Mouse (Mus musculus) gastrocnemius, postnatal 14 days (tissue): Measurements from ENCODE around the gene Gm16429. TPM values are rescaled to one million over a fixed set of nuclear protein-coding genes. Genes with fewer than 3 reads are reported as not detected.
"Not testable (repeated sequence)": the region's sequence is repeated elsewhere in the genome, so short reads cannot be mapped to it uniquely, and the experiment has no call there.

Experiments used
- DNase-seq: peaks from one replicate; pipeline ENCODE4 v3.0.0; 2021; ENCODE audit warnings: mixed read lengths
- intact Hi-C: fragments of 180-260 bp; cut with DNase I; formaldehyde crosslinking; loops from one replicate; pipeline ENCODE4 v1.15.1; 2025; ENCODE audit warnings: low total_unique reads
- long read RNA-seq, 2 experiments: library from polyadenylated mRNA; stranded (forward); transcript quantifications; one replicate each; pipeline ENCODE4 v2.0.0; 2021
- total RNA-seq, 2 experiments: library from RNA; stranded (reverse); gene quantifications; 2 replicates each; pipeline ENCODE4 v1.2.3; 2021

Gene Gm16429
- not detected for total RNA-seq
- long read RNA-seq, experiment 1 = 0 reads
- long read RNA-seq, experiment 2 = 0 reads

DNA sequence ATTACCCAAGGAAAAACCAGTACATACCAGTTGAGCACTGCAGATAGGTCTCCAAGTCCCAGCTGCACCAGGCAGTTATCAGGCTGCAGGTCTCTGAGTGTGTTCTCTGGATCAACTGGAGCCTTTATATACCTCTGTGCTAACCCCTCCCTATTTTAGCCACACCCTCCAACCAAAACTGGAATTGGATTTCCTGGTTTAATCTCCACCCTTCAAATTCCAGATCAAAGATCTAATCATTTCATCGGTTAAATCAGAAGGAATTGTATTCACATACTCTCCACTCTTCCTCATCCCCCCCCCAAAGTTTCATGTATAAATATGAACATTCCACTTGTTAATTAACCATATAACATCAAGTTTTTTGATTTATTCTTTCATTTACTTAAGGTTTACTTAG, at the start of gene Gm16429:
Gm16429 (minus strand) TSS at position 101 of the 400 bp plus-strand sequence.
- DNase-seq, intact Hi-C loops: not testable (repeated sequence)

Other genes starting within 250 kb of the Gm16429 start
- gene Gm7792, start 85.3 kb downstream of the Gm16429 start, total RNA-seq = not detected
- not detected for gene BC061212, start 141.5 kb upstream of the Gm16429 start, total RNA-seq
- gene Gm6351, start 147.3 kb upstream of the Gm16429 start, total RNA-seq = not detected